ENCODE assay signal across 10 mouse cellular contexts in genomic region chr7:96778601-96778969, GRCm38 (mm10).
A peak's percentile ranks its signal among the peaks of the same experiment; 100 is the strongest.
DNase-seq lines count a peak whose midpoint lies in the region; ATAC-seq and TF ChIP-seq lines count a peak whose summit lies in the region.
"Had no signal": no experiment of that assay in that cellular context is flagged by ENCODE, and none has a peak within 500 bp of the region (broad histone marks: within the 10 kb centered on the region; RNA-seq: fewer than 3 reads in every experiment).

No protein-coding gene starts in this region.

- TF ChIP-seq CTCF in G1E (IDR thresholded peaks at IDR 0.05; ENCODE audit: low read depth, low read length), result no peak

- H3K9me3 ChIP-seq in kidney, embryonic 14.5 days (ENCODE audit: control insufficient read depth, low read length), result no peaks in the 10 kb centered on the region
- peaks cover 27% of the 10 kb centered on the region for H3K9me3 ChIP-seq in G1E (replicated peaks)
- H3K9me3 ChIP-seq in hindbrain, embryonic 16.5 days (ENCODE audit: control insufficient read depth, low read length), result no peaks in the 10 kb centered on the region
- H3K9me3 ChIP-seq: embryonic facial prominence, embryonic 15.5 days; lung, embryonic 15.5 days had no signal

- no peak overlapping the region for H3K9ac ChIP-seq in kidney, embryonic 14.5 days (ENCODE audit: low read depth, low read length)
- H3K9ac ChIP-seq in hindbrain, embryonic 16.5 days (ENCODE audit: low read depth, low read length), result no peak overlapping the region
- H3K9ac ChIP-seq: embryonic facial prominence, embryonic 15.5 days; lung, embryonic 15.5 days had no signal

- ATAC-seq in kidney, embryonic 14.5 days (ENCODE audit: low FRiP score, low TSS enrichment), result no peak
- no peak for ATAC-seq in G1E (ENCODE audit: extremely low read depth, insufficient number of reproducible peaks, low FRiP score, poor library complexity, severe bottlenecking)
- peak; percentile 56 for ATAC-seq in megakaryocyte progenitor cell, adult 5-6 weeks (replicated peaks; ENCODE audit: poor library complexity)
- no peak for ATAC-seq in hindbrain, embryonic 16.5 days

- peak; percentile 50 for DNase-seq in kidney, postnatal 10 days
- DNase-seq in G1E (ENCODE audit: low spot score), result peak; percentile 6
- peak; percentile 72 for DNase-seq in c-Kit-positive CD71-positive TER-119-positive erythroid progenitor cells, embryonic 14.5 days (ENCODE audit: low spot score)
- no peak for DNase-seq in left cerebral cortex, adult 9 months (ENCODE audit: low spot score in 2 of 2)
- no peak for DNase-seq in right cerebral cortex, postnatal 10 days (ENCODE audit: low spot score in 2 of 2)

- H3K4me3 ChIP-seq in kidney, embryonic 14.5 days (ENCODE audit: low read length), result no peak overlapping the region
- H3K4me3 ChIP-seq in G1E (ENCODE audit: low read depth, low read length), result no peak overlapping the region
- H3K4me3 ChIP-seq in hindbrain, embryonic 16.5 days (ENCODE audit: low read length), result no peak overlapping the region
- H3K4me3 ChIP-seq: embryonic facial prominence, embryonic 15.5 days; lung, embryonic 15.5 days had no signal

- H3K4me1 ChIP-seq in kidney, embryonic 14.5 days (ENCODE audit: control insufficient read depth, insufficient read depth, low read length), result peaks cover 23% of the 10 kb centered on the region
- peaks cover 39% of the 10 kb centered on the region for H3K4me1 ChIP-seq in G1E (ENCODE audit: insufficient read depth, low read depth, low read length)
- peaks cover 3% of the 10 kb centered on the region; the same call in 1 of the 2 replicates for H3K4me1 ChIP-seq in hindbrain, embryonic 16.5 days (ENCODE audit: control insufficient read depth, insufficient read depth, low read depth, low read length)

- no peak overlapping the region for H3K27ac ChIP-seq in kidney, embryonic 14.5 days (ENCODE audit: low read depth, low read length)
- H3K27ac ChIP-seq in hindbrain, embryonic 16.5 days (ENCODE audit: low read depth, low read length), result no peak overlapping the region
- H3K27ac ChIP-seq: embryonic facial prominence, embryonic 15.5 days; lung, embryonic 15.5 days had no signal

- 72% methylated on average over 3 of the region's 3 CpGs for WGBS in kidney, embryonic 14.5 days
- 73% methylated on average over 3 of the region's 3 CpGs for WGBS in hindbrain, embryonic 16.5 days

- peaks cover 11% of the 10 kb centered on the region; the same call in 1 of the 2 replicates for H3K36me3 ChIP-seq in kidney, embryonic 14.5 days (ENCODE audit: control insufficient read depth, insufficient read depth, low read length)
- H3K36me3 ChIP-seq in G1E (replicated peaks), result no peaks in the 10 kb centered on the region
- no peaks in the 10 kb centered on the region; the same call in 1 of the 2 replicates for H3K36me3 ChIP-seq in hindbrain, embryonic 16.5 days (ENCODE audit: control insufficient read depth, insufficient read depth, low read length)
- H3K36me3 ChIP-seq: embryonic facial prominence, embryonic 15.5 days; lung, embryonic 15.5 days had no signal

- H3K4me2 ChIP-seq in kidney, embryonic 14.5 days (replicated peaks; ENCODE audit: low read depth, low read length), result no peak overlapping the region
- H3K4me2 ChIP-seq in hindbrain, embryonic 16.5 days (ENCODE audit: low read length), result no peak overlapping the region
- H3K4me2 ChIP-seq: embryonic facial prominence, embryonic 15.5 days; lung, embryonic 15.5 days had no signal

- H3K27me3 ChIP-seq in kidney, embryonic 14.5 days (ENCODE audit: control insufficient read depth, insufficient read depth, low read length), result no peaks in the 10 kb centered on the region
- no peaks in the 10 kb centered on the region for H3K27me3 ChIP-seq in G1E (ENCODE audit: insufficient read depth, low read length)
- no peaks in the 10 kb centered on the region for H3K27me3 ChIP-seq in hindbrain, embryonic 16.5 days (replicated peaks; ENCODE audit: control insufficient read depth, insufficient read depth, low read length)
- H3K27me3 ChIP-seq: embryonic facial prominence, embryonic 15.5 days; lung, embryonic 15.5 days had no signal

Comparison
In these comparisons a context has a peak if more than half of its experiments do, and no peak if none do; other contexts are left out.
1. DNase-seq: peak in kidney, postnatal 10 days (single experiment), G1E (single experiment) and c-Kit-positive CD71-positive TER-119-positive erythroid progenitor cells, embryonic 14.5 days (single experiment); none in left cerebral cortex, adult 9 months (0 of 2) and right cerebral cortex, postnatal 10 days (0 of 2).